Mouse (Mus musculus): ENCODE results near the gene H2-Eb1. TPM values are rescaled to one million over a fixed set of nuclear protein-coding genes. Genes with fewer than 3 reads are reported as not detected.

The H2-Eb1 gene
- 7.2 and 8.4 TPM in 2 replicates for total RNA-seq (2015; ENCODE audit: low replicate concordance)
- total RNA-seq (2017; ENCODE audit: low replicate concordance) = 28.5 and 80.5 TPM in 2 replicates

DNA sequence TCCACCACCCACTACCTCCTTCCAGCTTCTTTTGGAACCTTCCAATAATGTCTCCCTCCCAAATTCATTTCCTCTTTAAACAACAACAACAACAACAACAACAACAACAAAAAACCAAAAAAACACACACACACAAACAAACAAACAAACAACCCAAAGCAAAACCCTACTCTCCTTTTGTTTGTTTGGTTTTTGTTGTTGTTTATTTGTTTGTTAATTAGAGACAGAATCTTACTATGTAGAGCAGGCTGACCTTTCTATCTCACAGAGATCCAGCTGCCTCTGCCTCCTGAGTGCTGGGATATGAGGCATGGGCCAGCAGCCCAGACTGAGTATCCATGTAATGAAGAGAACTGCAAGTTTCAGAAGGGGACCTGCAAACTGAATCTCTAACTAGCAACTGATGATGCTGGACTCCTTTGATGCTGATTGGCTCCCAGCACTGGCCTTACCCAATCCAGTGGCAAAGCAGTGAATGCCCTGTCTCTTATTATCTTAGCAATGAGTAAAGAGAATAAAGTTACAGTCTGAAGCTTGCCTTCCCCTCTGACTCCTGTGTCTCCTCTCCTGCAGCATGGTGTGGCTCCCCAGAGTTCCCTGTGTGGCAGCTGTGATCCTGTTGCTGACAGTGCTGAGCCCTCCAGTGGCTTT, at the start of gene H2-Eb1:
Gene H2-Eb1, plus strand, starts transcription at position 488 of the 651 bp plus-strand sequence.
- ATAC-seq (replicated peaks; ENCODE audit: low FRiP score, poor library complexity, severe bottlenecking) = no peak

DNA sequence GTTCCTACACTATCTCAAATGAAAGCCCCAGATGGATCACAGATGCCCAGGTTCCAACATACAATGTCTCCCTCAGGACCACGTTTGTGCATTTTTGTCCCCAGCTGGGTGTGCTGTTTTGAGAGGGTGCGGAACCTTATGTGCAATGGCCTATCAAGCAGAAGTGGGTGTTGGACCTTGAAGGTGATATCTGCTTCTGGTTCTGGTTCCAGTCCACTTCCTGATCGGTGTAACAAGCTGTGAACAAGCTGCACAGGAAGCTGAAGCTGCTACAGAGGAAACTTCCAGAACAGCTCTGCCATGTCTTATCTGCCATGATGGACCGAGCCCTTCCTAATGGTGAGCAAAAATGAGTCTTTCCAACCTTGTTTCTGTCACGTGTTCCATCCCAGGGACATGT, 49.2 kb upstream of the H2-Eb1 start:
- no peak for ATAC-seq (replicated peaks; ENCODE audit: low FRiP score, poor library complexity, severe bottlenecking)

DNA sequence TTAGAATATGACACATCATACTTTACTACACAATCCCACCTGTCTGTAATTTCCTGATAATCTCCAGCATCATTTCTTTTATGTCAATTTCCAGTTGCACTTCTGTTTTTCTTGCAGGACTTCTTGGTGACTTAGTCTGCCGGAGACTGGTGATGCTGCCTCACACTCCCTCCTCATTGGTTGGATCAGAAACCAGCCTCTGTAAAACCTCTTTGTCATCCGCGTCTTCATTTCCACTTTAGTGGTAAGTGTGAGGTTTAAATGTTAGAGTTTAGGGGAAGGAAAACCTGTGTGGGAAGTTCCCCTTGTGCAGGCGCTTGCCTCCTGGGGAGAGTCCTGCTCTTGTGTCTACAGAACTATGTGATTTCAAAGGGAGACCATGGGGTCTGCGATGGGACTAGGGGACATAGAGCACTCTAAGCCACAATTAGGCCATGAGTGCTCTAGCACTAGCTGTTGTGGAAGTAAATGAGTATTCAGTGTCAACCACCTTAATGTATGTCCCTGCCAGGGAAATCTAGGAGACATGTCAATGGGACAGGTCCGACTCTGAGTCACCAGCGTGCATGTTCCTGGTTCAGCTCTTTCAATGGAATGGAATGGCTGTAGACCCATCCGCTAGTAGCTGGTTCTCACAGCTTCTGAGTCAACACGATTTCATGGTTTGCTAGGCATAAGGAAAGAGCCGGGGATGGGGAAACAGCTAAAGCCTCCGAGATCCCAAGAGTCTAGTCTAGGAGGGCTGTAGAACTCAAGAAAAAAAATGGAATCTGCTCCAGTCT, 47.9 kb upstream of the H2-Eb1 start, which contains the start of gene H2-Ab1:
Gene H2-Ab1, plus strand, starts transcription at position 96 of the 782 bp plus-strand sequence.
- ATAC-seq (replicated peaks; ENCODE audit: low FRiP score, poor library complexity, severe bottlenecking) = no peak

DNA sequence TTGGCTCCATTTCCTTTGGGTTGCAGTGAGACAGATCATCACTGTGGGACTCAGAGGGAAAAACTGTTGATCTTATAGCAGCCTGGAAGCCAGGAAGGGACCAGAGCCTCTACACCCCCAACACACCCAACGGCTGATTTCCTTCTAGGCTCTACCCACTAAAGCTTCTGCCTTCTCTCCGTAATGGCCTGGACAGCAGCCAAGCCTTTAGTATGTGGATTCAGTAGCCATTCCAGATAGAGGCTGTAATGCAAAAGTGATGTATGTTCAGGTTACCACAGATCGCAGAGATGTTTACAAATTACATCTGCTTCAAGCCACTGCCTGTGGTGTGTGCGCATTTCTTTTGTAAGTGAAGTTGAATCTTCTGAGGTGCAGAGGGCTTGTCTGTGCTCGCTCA, 45.1 kb upstream of the H2-Eb1 start:
- ATAC-seq (replicated peaks; ENCODE audit: low FRiP score, poor library complexity, severe bottlenecking) = no peak

DNA sequence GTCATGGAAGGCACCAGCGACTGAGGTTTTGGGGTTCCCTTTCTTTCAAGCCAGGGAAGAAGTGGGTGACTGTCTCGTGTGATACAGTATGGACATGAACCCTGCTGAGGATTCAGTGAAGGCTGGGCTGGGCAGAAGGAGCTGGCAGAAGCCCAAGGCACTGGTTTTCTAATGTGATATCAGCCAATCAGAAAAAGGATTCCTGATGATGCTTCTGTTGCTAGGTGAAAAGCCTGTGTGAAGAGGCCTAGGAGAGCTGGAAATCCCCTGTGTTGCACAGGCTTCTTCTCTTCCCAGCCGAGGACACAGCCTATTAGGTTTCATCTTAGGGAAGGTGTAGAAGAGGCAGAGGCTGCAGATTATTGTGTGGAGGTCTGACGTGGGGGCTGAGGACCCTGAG, 44.2 kb upstream of the H2-Eb1 start:
- ATAC-seq (replicated peaks; ENCODE audit: low FRiP score, poor library complexity, severe bottlenecking) = no peak

DNA sequence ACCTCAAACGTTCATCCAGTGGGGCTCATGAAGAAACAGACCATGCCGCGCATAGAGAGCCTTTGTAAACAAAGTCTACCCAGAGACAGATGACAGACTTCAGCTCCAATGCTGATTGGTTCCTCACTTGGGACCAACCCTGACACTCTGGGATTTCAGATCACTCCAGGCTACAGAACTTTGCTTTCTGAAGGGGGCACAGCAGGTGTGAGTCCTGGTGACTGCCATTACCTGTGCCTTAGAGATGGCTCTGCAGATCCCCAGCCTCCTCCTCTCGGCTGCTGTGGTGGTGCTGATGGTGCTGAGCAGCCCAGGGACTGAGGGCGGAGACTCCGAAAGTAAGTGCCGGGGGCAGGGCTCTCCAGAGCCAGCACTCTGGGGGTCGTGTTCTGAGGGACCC, 42.6 kb upstream of the H2-Eb1 start:
- no peak for ATAC-seq (replicated peaks; ENCODE audit: low FRiP score, poor library complexity, severe bottlenecking)

DNA sequence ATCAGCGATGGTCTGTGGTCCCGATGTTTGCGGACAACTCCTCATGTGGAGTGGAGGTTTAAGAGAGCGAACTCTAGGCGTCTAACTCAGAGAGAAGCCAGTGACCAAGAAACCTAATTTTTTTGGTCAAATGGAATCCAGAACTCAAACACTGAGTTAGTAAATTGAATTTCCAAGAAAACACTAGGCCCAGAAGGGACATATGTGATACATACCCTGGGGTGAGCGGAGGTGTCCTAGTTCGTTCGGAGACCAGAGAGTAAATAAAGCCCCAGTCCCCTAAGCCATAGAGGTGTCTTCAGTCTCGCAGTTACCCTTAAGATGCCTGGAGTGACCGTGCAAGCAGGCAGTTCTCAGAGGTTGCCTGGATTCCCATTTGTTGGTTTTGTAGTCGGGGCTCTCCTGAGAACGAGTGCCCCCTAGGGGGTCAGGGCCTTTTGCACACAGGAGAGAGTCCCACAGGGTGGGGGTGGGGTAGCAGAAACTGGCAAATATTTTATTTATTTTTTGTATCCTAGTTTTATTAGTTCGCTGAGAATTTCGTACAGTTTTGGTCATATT, 41.8 kb upstream of the H2-Eb1 start:
- ATAC-seq (replicated peaks; ENCODE audit: low FRiP score, poor library complexity, severe bottlenecking) = no peak

DNA sequence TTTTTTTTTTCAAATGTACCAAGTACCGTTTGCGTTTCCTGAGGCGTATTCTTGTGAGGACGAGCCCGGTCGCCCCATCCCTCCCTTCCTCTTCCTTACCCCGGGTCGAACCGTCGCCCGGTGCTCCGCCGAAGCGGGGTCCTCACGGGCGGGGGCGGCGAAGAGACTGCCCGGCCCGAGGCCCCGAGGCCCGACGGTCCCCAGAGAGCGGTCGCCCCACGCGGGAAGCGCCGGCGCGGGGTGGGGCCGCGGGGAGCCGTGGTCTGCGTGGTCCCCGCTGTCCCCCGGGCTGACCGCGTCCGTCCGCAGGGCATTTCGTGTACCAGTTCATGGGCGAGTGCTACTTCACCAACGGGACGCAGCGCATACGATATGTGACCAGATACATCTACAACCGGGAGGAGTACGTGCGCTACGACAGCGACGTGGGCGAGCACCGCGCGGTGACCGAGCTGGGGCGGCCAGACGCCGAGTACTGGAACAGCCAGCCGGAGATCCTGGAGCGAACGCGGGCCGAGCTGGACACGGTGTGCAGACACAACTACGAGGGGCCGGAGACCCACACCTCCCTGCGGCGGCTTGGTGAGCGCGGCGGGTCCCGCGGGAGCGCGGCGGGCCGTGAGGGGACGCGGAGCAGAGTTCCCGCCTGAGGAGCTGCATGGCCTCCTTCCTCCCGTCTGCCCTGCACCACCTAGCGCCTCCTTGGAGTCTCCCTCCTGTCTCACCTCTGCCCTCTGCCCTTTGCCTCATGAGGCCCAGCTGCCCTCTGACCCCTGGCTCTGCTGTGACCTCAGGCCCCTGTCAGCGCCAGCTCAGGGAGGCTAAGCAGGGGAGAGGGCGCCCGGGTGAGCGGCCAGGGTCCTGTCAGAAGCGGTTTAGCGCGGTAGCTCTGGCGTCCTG, 41.0 kb upstream of the H2-Eb1 start:
- ATAC-seq (replicated peaks; ENCODE audit: low FRiP score, poor library complexity, severe bottlenecking) = no peak

DNA sequence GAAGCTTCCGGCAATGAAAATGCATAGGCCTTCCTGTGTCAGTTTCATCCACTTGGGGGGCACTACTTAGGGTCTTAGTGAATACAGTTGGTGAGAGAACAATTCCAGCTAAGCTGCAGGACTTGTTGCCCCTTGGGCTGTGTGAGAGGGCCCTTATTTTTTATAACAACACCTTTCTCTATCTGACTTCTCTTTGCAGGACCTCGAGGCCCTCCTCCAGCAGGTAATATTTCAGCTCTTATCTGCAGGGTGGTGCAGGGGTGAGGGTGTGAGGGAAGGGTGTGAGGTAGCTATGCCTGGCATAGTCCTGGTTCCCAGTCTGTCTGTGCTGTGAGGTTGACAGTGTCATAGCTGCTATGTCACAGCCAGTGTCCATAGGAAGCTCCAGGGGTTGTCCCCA, 37.4 kb upstream of the H2-Eb1 start:
- ATAC-seq (replicated peaks; ENCODE audit: low FRiP score, poor library complexity, severe bottlenecking) = no peak

DNA sequence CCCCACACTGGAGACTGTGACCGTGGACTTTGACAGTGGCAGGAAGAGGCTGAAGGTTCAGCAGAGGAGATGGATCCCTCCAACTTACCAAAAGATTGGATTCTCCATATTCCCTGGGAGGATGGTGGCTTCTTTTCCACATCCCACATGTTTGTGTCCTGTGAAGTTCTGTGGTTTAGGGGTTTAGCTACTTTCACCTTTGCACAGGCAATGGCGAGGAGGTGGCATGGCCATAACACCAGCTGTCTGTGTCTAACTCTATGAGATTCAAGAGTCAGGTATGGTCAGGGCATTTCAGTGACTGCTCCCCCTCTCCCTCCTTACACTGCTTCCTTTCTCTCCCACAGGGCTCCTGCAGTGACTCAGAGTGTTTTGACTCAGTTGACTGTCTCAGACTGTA, 36.9 kb upstream of the H2-Eb1 start:
- no peak for ATAC-seq (replicated peaks; ENCODE audit: low FRiP score, poor library complexity, severe bottlenecking)

DNA sequence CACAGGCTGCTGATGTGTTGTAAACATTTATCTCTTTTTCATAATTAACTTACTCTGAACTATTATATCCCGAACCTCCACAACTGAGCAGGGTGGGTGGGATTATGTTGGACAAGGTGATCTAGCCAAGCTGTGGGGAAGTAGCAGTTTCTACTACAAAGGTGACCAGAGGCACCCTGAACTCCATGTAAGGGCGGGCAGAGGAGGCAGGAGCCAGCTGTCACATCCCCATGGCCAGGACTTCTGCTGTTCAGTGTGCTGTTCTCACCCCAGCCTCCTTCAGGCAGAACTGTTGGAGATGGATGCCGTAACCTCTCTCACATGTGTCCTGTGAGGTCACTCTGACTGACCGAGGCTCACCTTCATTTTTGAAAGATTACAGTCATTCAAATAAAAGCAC, 35.9 kb upstream of the H2-Eb1 start:
- ATAC-seq (replicated peaks; ENCODE audit: low FRiP score, poor library complexity, severe bottlenecking) = no peak

DNA sequence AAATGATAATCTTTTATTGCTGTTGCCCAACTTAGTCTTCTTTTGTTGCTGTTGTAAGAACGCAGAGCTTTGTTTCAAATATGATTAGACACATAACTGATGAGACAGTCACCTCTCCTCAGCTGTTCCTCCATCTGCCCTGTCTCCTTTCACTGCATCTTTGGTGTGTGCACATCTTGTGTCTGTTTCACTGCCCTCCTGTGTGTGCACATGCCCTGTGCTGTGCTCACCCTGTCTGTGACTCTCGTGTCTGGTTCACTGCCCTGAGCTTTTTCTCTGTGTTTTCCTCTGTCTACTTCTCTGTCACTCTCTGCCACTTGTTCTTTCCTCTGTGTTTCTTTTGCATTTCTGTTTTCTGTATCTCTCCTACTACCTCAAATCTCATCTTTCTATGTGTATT, 35.4 kb upstream of the H2-Eb1 start:
- no peak for ATAC-seq (replicated peaks; ENCODE audit: low FRiP score, poor library complexity, severe bottlenecking)

DNA sequence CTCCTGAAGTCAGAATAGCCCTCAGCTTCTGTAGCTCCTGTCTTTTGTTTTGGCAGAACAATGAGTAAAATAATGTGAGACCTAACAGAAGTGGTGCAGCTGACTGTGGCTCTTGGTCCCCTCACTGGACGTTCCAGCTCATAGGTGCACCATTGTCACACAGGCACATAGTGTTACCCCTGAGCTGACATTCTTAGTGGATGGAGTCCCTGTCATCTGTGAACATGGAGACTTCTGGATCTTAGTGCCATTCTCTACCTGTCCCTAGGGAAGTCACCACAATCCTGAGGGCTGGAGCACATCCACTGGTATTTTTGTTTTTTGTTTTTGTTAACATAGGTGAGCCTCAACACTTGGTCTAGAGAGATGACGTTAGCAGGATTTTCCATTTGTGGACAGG, 34.7 kb upstream of the H2-Eb1 start:
- no peak for ATAC-seq (replicated peaks; ENCODE audit: low FRiP score, poor library complexity, severe bottlenecking)

DNA sequence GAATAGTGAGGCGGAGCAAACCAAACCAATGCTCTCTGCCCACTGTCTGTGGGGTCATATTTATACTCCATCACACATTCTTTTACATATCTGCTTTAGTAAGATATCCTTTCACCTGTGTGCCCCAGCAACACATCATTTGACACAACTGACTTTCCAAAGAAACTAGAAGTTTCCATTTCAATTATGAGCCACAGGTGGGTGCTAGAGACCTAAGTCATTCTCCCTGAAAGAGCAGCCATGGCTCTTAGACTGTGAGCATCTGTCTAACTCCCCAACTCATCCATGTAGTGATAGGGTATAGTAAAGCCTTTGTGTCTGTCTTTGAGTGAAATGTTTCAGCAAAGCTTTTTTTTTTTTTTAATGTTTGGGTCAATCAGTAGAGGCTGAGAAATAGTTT, 33.6 kb upstream of the H2-Eb1 start:
- ATAC-seq (replicated peaks; ENCODE audit: low FRiP score, poor library complexity, severe bottlenecking) = no peak

DNA sequence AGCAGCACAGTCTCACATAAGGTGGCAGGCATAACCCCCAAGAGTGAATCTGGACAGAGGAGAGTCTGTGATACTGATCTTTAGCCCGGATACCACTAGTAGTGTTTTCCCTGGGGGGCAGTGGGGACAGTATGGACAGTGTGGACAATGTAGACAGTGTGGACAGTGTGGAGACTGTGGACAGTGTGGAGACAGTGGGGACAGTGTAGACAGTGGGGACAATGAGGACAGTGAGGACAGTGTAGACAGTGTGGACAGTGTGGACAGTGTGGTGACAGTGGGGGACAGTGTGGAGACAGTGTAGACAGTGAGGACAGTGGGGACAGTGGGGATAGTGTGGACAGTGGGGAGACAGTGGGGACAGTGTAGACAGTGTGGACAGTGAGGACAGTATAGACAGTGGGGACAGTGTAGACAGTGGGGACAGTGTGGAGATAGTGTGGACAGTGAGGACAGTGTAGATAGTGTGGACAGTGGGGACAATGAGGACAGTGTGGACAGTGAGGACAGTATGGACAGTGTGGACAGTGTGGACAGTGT, 25.1 kb upstream of the H2-Eb1 start:
- ATAC-seq (replicated peaks; ENCODE audit: low FRiP score, poor library complexity, severe bottlenecking) = no peak

DNA sequence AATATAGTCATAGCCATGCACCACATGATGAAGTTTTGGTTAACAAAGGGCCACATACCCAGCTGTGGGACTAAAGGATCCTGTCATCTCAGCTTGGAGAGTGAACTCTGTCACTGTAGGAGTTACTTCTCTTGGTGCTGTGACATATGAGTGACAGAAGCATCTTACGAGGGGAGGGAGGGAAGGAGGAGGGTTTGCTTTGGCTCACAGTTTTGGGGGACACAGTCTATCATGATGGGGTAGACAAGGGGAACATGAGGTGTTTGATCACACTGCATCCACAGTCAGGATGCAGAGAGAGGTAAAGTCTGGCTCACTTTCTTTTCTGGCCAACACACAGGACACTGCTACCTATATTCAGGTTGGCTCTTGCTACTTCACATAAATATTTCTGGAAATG, 23.8 kb upstream of the H2-Eb1 start:
- no peak for ATAC-seq (replicated peaks; ENCODE audit: low FRiP score, poor library complexity, severe bottlenecking)

DNA sequence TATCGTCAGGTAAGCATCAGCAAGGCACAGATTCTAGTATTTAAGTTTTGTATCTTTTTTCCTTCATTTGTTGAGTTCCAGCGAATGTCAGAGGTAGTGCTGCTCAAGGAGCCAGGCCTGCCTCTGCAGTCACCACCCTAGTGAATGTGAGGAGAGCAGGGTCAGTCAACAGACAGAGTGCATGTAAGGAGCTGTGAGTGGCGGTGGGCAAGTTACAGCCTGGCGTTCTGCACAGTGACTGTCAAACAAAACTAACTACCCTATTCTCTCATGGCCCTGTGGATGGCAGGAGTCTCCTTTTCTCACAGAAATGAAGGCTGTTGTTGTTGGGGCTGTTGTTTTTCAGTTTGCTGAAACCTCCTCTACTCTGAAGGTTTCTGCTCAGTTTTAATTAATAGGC, 20.3 kb upstream of the H2-Eb1 start:
- no peak for ATAC-seq (replicated peaks; ENCODE audit: low FRiP score, poor library complexity, severe bottlenecking)

DNA sequence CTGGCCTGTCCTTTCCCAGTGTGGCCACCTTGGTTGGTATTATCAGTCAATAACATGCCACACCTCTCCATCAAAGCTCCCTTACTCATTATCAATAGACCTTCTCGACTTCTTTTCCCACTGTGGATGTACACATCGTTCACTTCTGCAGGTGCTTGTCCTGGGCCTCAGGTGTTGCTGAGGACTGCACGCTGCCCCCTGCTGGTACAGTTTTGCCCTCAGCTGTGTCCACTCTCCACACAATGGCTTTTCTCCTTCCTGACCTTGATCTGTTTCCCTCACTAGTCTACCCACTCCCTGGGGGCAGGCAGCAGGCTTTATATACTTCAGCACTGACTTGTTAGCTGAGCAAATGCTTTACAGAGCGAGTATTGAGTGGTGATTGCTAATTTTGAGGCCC, 19.8 kb upstream of the H2-Eb1 start:
- ATAC-seq (replicated peaks; ENCODE audit: low FRiP score, poor library complexity, severe bottlenecking) = no peak

DNA sequence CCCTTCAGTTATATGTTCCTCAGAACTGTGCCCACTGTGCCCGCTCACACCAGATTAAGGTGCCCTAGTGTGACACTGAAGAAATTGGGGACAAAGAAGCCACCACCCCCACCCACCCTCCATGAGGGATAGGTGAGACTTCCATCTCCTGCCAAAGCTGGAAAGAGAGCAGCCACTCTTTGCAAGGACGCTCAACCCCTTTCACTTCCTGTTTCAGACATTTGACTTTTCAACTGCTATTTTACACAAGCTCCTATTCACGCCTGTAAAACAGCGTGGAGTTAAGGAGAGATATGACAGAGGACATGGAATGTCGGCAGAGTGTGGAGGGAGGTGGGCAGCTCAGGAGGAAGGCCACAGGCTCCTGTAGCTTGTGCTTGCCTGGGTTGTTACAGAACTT, 19.2 kb upstream of the H2-Eb1 start:
- ATAC-seq (replicated peaks; ENCODE audit: low FRiP score, poor library complexity, severe bottlenecking) = no peak

DNA sequence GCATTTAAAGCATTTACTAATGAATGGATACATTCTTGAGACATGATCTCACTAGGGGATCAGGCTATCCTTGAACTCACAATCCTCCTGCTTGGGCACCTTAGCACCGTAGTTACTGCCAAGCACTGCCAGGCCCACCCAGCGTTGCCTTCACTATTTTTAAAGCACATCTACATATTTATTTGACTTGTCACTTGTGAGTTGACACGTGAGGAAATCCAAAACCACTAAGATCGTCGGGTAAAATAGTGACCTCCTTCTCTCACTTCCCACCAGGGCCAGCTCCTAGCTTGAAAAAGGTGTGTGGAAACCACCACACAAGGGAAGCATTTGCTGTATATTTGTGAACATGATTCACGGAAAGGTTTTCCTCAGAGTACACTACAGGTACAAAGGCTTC, 18.7 kb upstream of the H2-Eb1 start:
- no peak for ATAC-seq (replicated peaks; ENCODE audit: low FRiP score, poor library complexity, severe bottlenecking)

Data from erythroid progenitor cell, adult 5-6 weeks (primary cell).